Comparison of ENCODE assay signal across 22 mouse cellular contexts in genomic region chr2:56683574-56683973, GRCm38 (mm10).
DNase-seq lines count a peak whose midpoint lies in the region; ATAC-seq lines count a peak whose summit lies in the region.
"Had no signal": no experiment of that assay in that cellular context is flagged by ENCODE, and none has a peak within 500 bp of the region (broad histone marks: within the 10 kb centered on the region; RNA-seq: fewer than 3 reads in every experiment).

No protein-coding gene starts in this region.

- no peaks in the 10 kb centered on the region for H3K4me1 ChIP-seq in kidney, embryonic 14.5 days (ENCODE audit: control insufficient read depth, insufficient read depth, low read length)
- no peaks in the 10 kb centered on the region for H3K4me1 ChIP-seq in neural tube, embryonic 11.5 days (ENCODE audit: control insufficient read depth, insufficient read depth, low read length)
- no peaks in the 10 kb centered on the region for H3K4me1 ChIP-seq in forebrain, embryonic 14.5 days (ENCODE audit: control insufficient read depth, insufficient read depth, low read length)
- H3K4me1 ChIP-seq: embryonic facial prominence, embryonic 12.5 days; forebrain, embryonic 15.5 days; intestine, embryonic 15.5 days; liver, embryonic 15.5 days; midbrain, embryonic 15.5 days had no signal

- DNase-seq in kidney, postnatal 36 days, result peak; percentile 7 to 13
- peak; percentile 82 for DNase-seq in embryo, embryonic 10 days (ENCODE audit: low spot score)
- DNase-seq in embryo, embryonic 11.5 days (ENCODE audit: low read depth, low spot score), result peak; percentile 1
- peak; percentile 10 for DNase-seq in neural tube, embryonic 11.5 days (ENCODE audit: low spot score)
- DNase-seq in adrenal gland, postnatal 14 days, result no peak
- DNase-seq in forebrain, embryonic 14.5 days (ENCODE audit: low spot score), result no peak
- DNase-seq: adrenal gland, postnatal 10 days; cerebellum, adult 9-11 months; gastrocnemius, adult 2 months; heart, postnatal 10 days; right cerebral cortex, adult 18-20 months had no signal

- no peak overlapping the region for H3K4me2 ChIP-seq in kidney, embryonic 14.5 days (replicated peaks; ENCODE audit: low read depth, low read length)
- H3K4me2 ChIP-seq in neural tube, embryonic 11.5 days (ENCODE audit: low read depth), result no peak overlapping the region
- H3K4me2 ChIP-seq in forebrain, embryonic 14.5 days (ENCODE audit: low read length), result no peak overlapping the region
- H3K4me2 ChIP-seq: embryonic facial prominence, embryonic 12.5 days; forebrain, embryonic 15.5 days; heart, embryonic 11.5 days; hindbrain, embryonic 14.5 days; intestine, embryonic 15.5 days; liver, embryonic 15.5 days; midbrain, embryonic 15.5 days had no signal

- H3K27me3 ChIP-seq in kidney, embryonic 14.5 days (ENCODE audit: control insufficient read depth, insufficient read depth, low read length), result no peaks in the 10 kb centered on the region
- H3K27me3 ChIP-seq in neural tube, embryonic 11.5 days (ENCODE audit: control insufficient read depth, insufficient read depth, low read length), result no peaks in the 10 kb centered on the region
- H3K27me3 ChIP-seq in forebrain, embryonic 14.5 days (replicated peaks; ENCODE audit: control insufficient read depth, insufficient read depth, low read length), result no peaks in the 10 kb centered on the region
- H3K27me3 ChIP-seq: embryonic facial prominence, embryonic 12.5 days; forebrain, embryonic 15.5 days; intestine, embryonic 15.5 days; liver, embryonic 15.5 days; midbrain, embryonic 15.5 days had no signal

- no peak overlapping the region for H3K9ac ChIP-seq in kidney, embryonic 14.5 days (ENCODE audit: low read depth, low read length)
- no peak overlapping the region for H3K9ac ChIP-seq in neural tube, embryonic 11.5 days (ENCODE audit: low read length)
- H3K9ac ChIP-seq in forebrain, embryonic 14.5 days (ENCODE audit: low read length), result no peak overlapping the region
- H3K9ac ChIP-seq: embryonic facial prominence, embryonic 12.5 days; forebrain, embryonic 15.5 days; hindbrain, embryonic 14.5 days; intestine, embryonic 15.5 days; liver, embryonic 15.5 days; midbrain, embryonic 15.5 days had no signal

- ATAC-seq in kidney, embryonic 14.5 days (ENCODE audit: low FRiP score, low TSS enrichment), result no peak
- ATAC-seq in neural tube, embryonic 11.5 days (ENCODE audit: insufficient read depth, low FRiP score, low TSS enrichment), result no peak
- ATAC-seq in forebrain, embryonic 14.5 days, result no peak
- ATAC-seq: activated CD4-positive, CD25-positive, alpha-beta regulatory T cell, adult 4 months; CD4-positive, CD25-positive, alpha-beta regulatory T cell, adult 4 months; forebrain, embryonic 15.5 days; intestine, embryonic 15.5 days; midbrain, embryonic 15.5 days had no signal

- H3K4me3 ChIP-seq in kidney, embryonic 14.5 days (ENCODE audit: low read length), result no peak overlapping the region
- H3K4me3 ChIP-seq in neural tube, embryonic 11.5 days (ENCODE audit: low read depth, low read length), result no peak overlapping the region
- no peak overlapping the region for H3K4me3 ChIP-seq in forebrain, embryonic 14.5 days (ENCODE audit: low read depth, low read length)
- H3K4me3 ChIP-seq: embryonic facial prominence, embryonic 12.5 days; forebrain, embryonic 15.5 days; gastrocnemius, adult 2 months; intestine, embryonic 15.5 days; liver, embryonic 15.5 days; midbrain, embryonic 15.5 days had no signal

- 60% methylated on average over 2 of the region's 2 CpGs for WGBS in kidney, embryonic 14.5 days
- 46% methylated on average over 2 of the region's 2 CpGs for WGBS in neural tube, embryonic 11.5 days
- WGBS in forebrain, embryonic 14.5 days, result 27% methylated on average over 2 of the region's 2 CpGs

- no peaks in the 10 kb centered on the region for H3K9me3 ChIP-seq in kidney, embryonic 14.5 days (ENCODE audit: control insufficient read depth, low read length)
- no peaks in the 10 kb centered on the region for H3K9me3 ChIP-seq in neural tube, embryonic 11.5 days (ENCODE audit: control insufficient read depth, low read length)
- H3K9me3 ChIP-seq in forebrain, embryonic 14.5 days (replicated peaks; ENCODE audit: control insufficient read depth, low read length), result no peaks in the 10 kb centered on the region
- H3K9me3 ChIP-seq: embryonic facial prominence, embryonic 12.5 days; forebrain, embryonic 15.5 days; intestine, embryonic 15.5 days; liver, embryonic 15.5 days; midbrain, embryonic 15.5 days had no signal

- H3K27ac ChIP-seq in kidney, embryonic 14.5 days (ENCODE audit: low read depth, low read length), result no peak overlapping the region
- no peak overlapping the region for H3K27ac ChIP-seq in neural tube, embryonic 11.5 days (ENCODE audit: low read depth, low read length)
- no peak overlapping the region for H3K27ac ChIP-seq in forebrain, embryonic 14.5 days (ENCODE audit: low read depth, low read length)
- H3K27ac ChIP-seq: embryonic facial prominence, embryonic 12.5 days; forebrain, embryonic 15.5 days; gastrocnemius, adult 2 months; hindbrain, embryonic 14.5 days; intestine, embryonic 15.5 days; liver, embryonic 15.5 days; midbrain, embryonic 15.5 days; stomach, postnatal 0 days had no signal

- H3K36me3 ChIP-seq in kidney, embryonic 14.5 days (ENCODE audit: control insufficient read depth, insufficient read depth, low read length), result no peaks in the 10 kb centered on the region
- H3K36me3 ChIP-seq in neural tube, embryonic 11.5 days (ENCODE audit: control insufficient read depth, insufficient read depth, low read length), result no peaks in the 10 kb centered on the region
- no peaks in the 10 kb centered on the region for H3K36me3 ChIP-seq in forebrain, embryonic 14.5 days (ENCODE audit: control insufficient read depth, insufficient read depth, low read length)
- H3K36me3 ChIP-seq: embryonic facial prominence, embryonic 12.5 days; forebrain, embryonic 15.5 days; intestine, embryonic 15.5 days; liver, embryonic 15.5 days; midbrain, embryonic 15.5 days had no signal

Comparison
In these comparisons a context has a peak if more than half of its experiments do, and no peak if none do; other contexts are left out.
1. DNase-seq: peak in kidney, postnatal 36 days (2 of 2), embryo, embryonic 10 days (single experiment), embryo, embryonic 11.5 days (single experiment) and neural tube, embryonic 11.5 days (single experiment); none in adrenal gland, postnatal 14 days (single experiment) and forebrain, embryonic 14.5 days (single experiment).